In the genomic region with DNA sequence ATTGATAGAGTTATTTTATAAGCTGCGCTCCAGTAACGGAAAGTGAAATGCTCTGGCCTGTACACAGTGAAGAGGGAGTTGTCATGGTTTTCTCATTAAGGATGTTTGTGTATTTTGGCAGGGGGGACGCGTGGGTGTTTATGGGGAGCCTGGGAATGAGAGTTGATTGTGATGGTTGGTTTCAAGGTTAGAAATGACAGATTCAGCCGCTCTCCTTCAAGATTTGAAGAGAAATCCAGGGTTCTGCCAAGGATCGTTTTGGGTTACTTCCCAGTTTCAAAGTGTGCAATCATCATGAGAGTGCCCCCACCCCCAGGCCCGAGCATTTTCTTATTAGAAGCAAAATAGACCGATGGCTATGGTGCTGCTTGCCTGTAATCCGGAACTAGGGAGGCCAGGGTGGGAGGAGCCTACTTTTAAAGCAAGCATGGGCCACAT, we compare ENCODE assay signal across 9 mouse cellular contexts.
A peak's percentile ranks its signal among the peaks of the same experiment; 100 is the strongest.
DNase-seq lines count a peak whose midpoint lies in the region; ATAC-seq and TF ChIP-seq lines count a peak whose summit lies in the region.
"Had no signal": no experiment of that assay in that cellular context is flagged by ENCODE, and none has a peak within 500 bp of the region (broad histone marks: within the 10 kb centered on the region; RNA-seq: fewer than 3 reads in every experiment).

No protein-coding gene starts in this region.

- DNase-seq in hindbrain, postnatal 0 days (ENCODE audit: low spot score), result peak; percentile 22
- no peak for DNase-seq in hindbrain, embryonic 11.5 days (ENCODE audit: low spot score)
- peak; percentile 61 for DNase-seq in brain, embryonic 14.5 days (ENCODE audit: low read depth)
- peak; percentile 68 to 77 for DNase-seq in heart, postnatal 10 days
- peak; percentile 34 to 56 for DNase-seq in lung, postnatal 4 days
- DNase-seq in spleen, adult 12 weeks (ENCODE audit: low spot score), result no peak
- DNase-seq in left cerebral cortex, adult 2 months (ENCODE audit: extremely low spot score in 1 of 2, low spot score in 2 of 2), result no peak
- DNase-seq in left cerebral cortex, postnatal 36 days (ENCODE audit: low spot score in 2 of 2), result no peak

- no peaks in the 10 kb centered on the region for H3K36me3 ChIP-seq in hindbrain, postnatal 0 days (ENCODE audit: insufficient read depth, low read length)
- H3K36me3 ChIP-seq in hindbrain, embryonic 11.5 days (ENCODE audit: control insufficient read depth, insufficient read depth, low read length), result no peaks in the 10 kb centered on the region
- H3K36me3 ChIP-seq: neural tube, embryonic 12.5 days had no signal

- no peak for TF ChIP-seq CTCF in hindbrain, postnatal 0 days (IDR thresholded peaks at IDR 0.05; ENCODE audit: low read depth)
- TF ChIP-seq CTCF in brain, embryonic 14.5 days (IDR thresholded peaks at IDR 0.05; ENCODE audit: borderline replicate concordance, extremely low read depth, insufficient read depth, insufficient read length), result no peak
- no peak for TF ChIP-seq CTCF in left cerebral cortex, adult 2 months (IDR thresholded peaks at IDR 0.05)

- H3K4me1 ChIP-seq in hindbrain, postnatal 0 days (ENCODE audit: insufficient read depth, low read length), result no peaks in the 10 kb centered on the region
- H3K4me1 ChIP-seq in hindbrain, embryonic 11.5 days (replicated peaks; ENCODE audit: control insufficient read depth, insufficient read depth, low read length), result no peaks in the 10 kb centered on the region
- H3K4me1 ChIP-seq: neural tube, embryonic 12.5 days had no signal

- 49% methylated on average over 9 of the region's 9 CpGs for WGBS in hindbrain, postnatal 0 days
- WGBS in hindbrain, embryonic 11.5 days, result 83% methylated on average over 9 of the region's 9 CpGs

- H3K9me3 ChIP-seq in hindbrain, postnatal 0 days (ENCODE audit: low read length), result no peaks in the 10 kb centered on the region
- no peaks in the 10 kb centered on the region for H3K9me3 ChIP-seq in hindbrain, embryonic 11.5 days (ENCODE audit: control insufficient read depth, low read length)
- H3K9me3 ChIP-seq: neural tube, embryonic 12.5 days had no signal

- H3K27ac ChIP-seq in hindbrain, postnatal 0 days, result no peak overlapping the region
- H3K27ac ChIP-seq in hindbrain, embryonic 11.5 days (ENCODE audit: low read depth, low read length), result no peak overlapping the region
- H3K27ac ChIP-seq in left cerebral cortex, adult 2 months, result no peak overlapping the region
- H3K27ac ChIP-seq: neural tube, embryonic 12.5 days had no signal

- H3K4me3 ChIP-seq in hindbrain, postnatal 0 days (ENCODE audit: low read length), result no peak overlapping the region
- H3K4me3 ChIP-seq in hindbrain, embryonic 11.5 days (ENCODE audit: low read depth, low read length), result no peak overlapping the region
- H3K4me3 ChIP-seq in left cerebral cortex, adult 2 months, result no peak overlapping the region
- H3K4me3 ChIP-seq: neural tube, embryonic 12.5 days had no signal

- H3K9ac ChIP-seq in hindbrain, postnatal 0 days (replicated peaks; ENCODE audit: low read length), result no peak overlapping the region
- H3K9ac ChIP-seq in hindbrain, embryonic 11.5 days (ENCODE audit: low read depth, low read length), result no peak overlapping the region
- H3K9ac ChIP-seq: neural tube, embryonic 12.5 days had no signal

- no peaks in the 10 kb centered on the region for H3K27me3 ChIP-seq in hindbrain, postnatal 0 days (ENCODE audit: insufficient read depth, low read length)
- no peaks in the 10 kb centered on the region for H3K27me3 ChIP-seq in hindbrain, embryonic 11.5 days (ENCODE audit: control insufficient read depth, insufficient read depth, low read length)
- H3K27me3 ChIP-seq: neural tube, embryonic 12.5 days had no signal

- ATAC-seq in hindbrain, postnatal 0 days, result no peak
- no peak for ATAC-seq in hindbrain, embryonic 11.5 days (ENCODE audit: low FRiP score)

- H3K4me2 ChIP-seq in hindbrain, postnatal 0 days (ENCODE audit: low read depth, low read length), result no peak overlapping the region
- H3K4me2 ChIP-seq in hindbrain, embryonic 11.5 days (replicated peaks; ENCODE audit: low read depth, low read length), result no peak overlapping the region
- H3K4me2 ChIP-seq: neural tube, embryonic 12.5 days had no signal

- TF ChIP-seq POLR2A in brain, embryonic 14.5 days (IDR thresholded peaks at IDR 0.05; ENCODE audit: borderline replicate concordance, extremely low read depth, insufficient read depth, insufficient read length, poor library complexity, severe bottlenecking), result no peak

- intact Hi-C loops in heart, postnatal 10 days (cut with DNase I), result no loop called here
- intact Hi-C loops in left cerebral cortex, adult 2 months (cut with DNase I), result no loop called here
- intact Hi-C loops in left cerebral cortex, postnatal 36 days (cut with DNase I), result no loop called here

Comparison
In these comparisons a context has a peak if more than half of its experiments do, and no peak if none do; other contexts are left out.
1. DNase-seq: peak in hindbrain, postnatal 0 days (single experiment), brain, embryonic 14.5 days (single experiment), heart, postnatal 10 days (2 of 2) and lung, postnatal 4 days (2 of 2); none in hindbrain, embryonic 11.5 days (single experiment), spleen, adult 12 weeks (single experiment), left cerebral cortex, adult 2 months (0 of 2) and left cerebral cortex, postnatal 36 days (0 of 2).